Mouse (Mus musculus) testis, postnatal 14 days (tissue): Measurements from ENCODE around the gene Plod1.
A peak's percentile ranks its signal among the peaks of the same experiment; 100 is the strongest.

Source experiments
- DNase-seq: peaks from one replicate; pipeline ENCODE4 v3.0.0; 2021; ENCODE audit warnings: low spot score

Gene Plod1

GRCm38 (mm10) chr4:147938148-147939096 lies 1.9 kb upstream of the Plod1 start:
- DNase-seq: peak; percentile 52

GRCm38 (mm10) chr4:147937486-147937885 lies 919 bp upstream of the Plod1 start:
- DNase-seq: no peak

- no peak for DNase-seq
Observed at GRCm38 (mm10) chr4:147937021-147937420, 454 bp upstream of the Plod1 start.

- DNase-seq: no peak
Observed at GRCm38 (mm10) chr4:147935904-147936303, 663 bp downstream of the Plod1 start.

- DNase-seq: no peak
Observed at GRCm38 (mm10) chr4:147934611-147935010, 2.0 kb downstream of the Plod1 start.

- no peak for DNase-seq
Observed at GRCm38 (mm10) chr4:147934134-147934533, 2.4 kb downstream of the Plod1 start.

GRCm38 (mm10) chr4:147930946-147931345 lies 5.6 kb downstream of the Plod1 start:
- no peak for DNase-seq

GRCm38 (mm10) chr4:147928540-147928939 lies 8.0 kb downstream of the Plod1 start:
- DNase-seq: no peak

- no peak for DNase-seq
Observed at GRCm38 (mm10) chr4:147928136-147928535, 8.4 kb downstream of the Plod1 start.

GRCm38 (mm10) chr4:147927705-147928104 lies 8.9 kb downstream of the Plod1 start:
- no peak for DNase-seq

GRCm38 (mm10) chr4:147922341-147922740 lies 14.2 kb downstream of the Plod1 start:
- DNase-seq: no peak

- no peak for DNase-seq
Observed at GRCm38 (mm10) chr4:147920973-147921372, 15.6 kb downstream of the Plod1 start.

GRCm38 (mm10) chr4:147918459-147919121 lies 18.0 kb downstream of the Plod1 start:
- no peak for DNase-seq

- no peak for DNase-seq
Observed at GRCm38 (mm10) chr4:147909486-147909885, 27.1 kb downstream of the Plod1 start.

GRCm38 (mm10) chr4:147906230-147906629 lies 30.3 kb downstream of the Plod1 start:
- DNase-seq: no peak

GRCm38 (mm10) chr4:147905090-147905659 lies 31.4 kb downstream of the Plod1 start:
- no peak for DNase-seq

GRCm38 (mm10) chr4:147904313-147905089 lies 32.1 kb downstream of the Plod1 start, which contains the start of gene Mfn2:
Mfn2 (minus strand) TSS chr4:147904704.
- peak; percentile 89 for DNase-seq

GRCm38 (mm10) chr4:147903601-147904000 lies 33.0 kb downstream of the Plod1 start:
- DNase-seq: no peak

- no peak for DNase-seq
Observed at GRCm38 (mm10) chr4:147902906-147903500, 33.6 kb downstream of the Plod1 start.

GRCm38 (mm10) chr4:147900452-147900851 lies 36.1 kb downstream of the Plod1 start:
- no peak for DNase-seq

GRCm38 (mm10) chr4:147897348-147897747 lies 39.2 kb downstream of the Plod1 start:
- DNase-seq: no peak

GRCm38 (mm10) chr4:147896411-147896810 lies 40.2 kb downstream of the Plod1 start:
- no peak for DNase-seq
